Mouse (Mus musculus): Measurements from ENCODE around the gene Bloc1s4. TPM values are rescaled to one million over a fixed set of nuclear protein-coding genes. Genes with fewer than 3 reads are reported as not detected.
A peak's percentile ranks its signal among the peaks of the same experiment; 100 is the strongest.

The Bloc1s4 gene
- polyA plus RNA-seq, 1 experiment from 2014 or later, result 20.9 TPM

- WGBS, result 92% methylated on average over 5 of the region's 5 CpGs
- Histone ChIP-seq H3K4me3 (ENCODE audit: low read depth, low read length) (no peak overlapping the region), H3K4me2 (ENCODE audit: low read length) (no peak overlapping the region), H3K9ac (ENCODE audit: low read length) (no peak overlapping the region), H3K4me1 (replicated peaks; ENCODE audit: control insufficient read depth, insufficient read depth, low read length) (no peaks in the 10 kb centered on the region; the same call in 1 of the 2 replicates), H3K9me3 (ENCODE audit: control insufficient read depth, low read length) (no peaks in the 10 kb centered on the region), H3K36me3 (ENCODE audit: control insufficient read depth, insufficient read depth, low read length) (no peaks in the 10 kb centered on the region), H3K27me3 (replicated peaks; ENCODE audit: control insufficient read depth, insufficient read depth, low read length) (no peaks in the 10 kb centered on the region), H3K27ac (ENCODE audit: low read depth) (no peak overlapping the region)
- DNase-seq (ENCODE audit: low spot score), result no peak
- ATAC-seq (replicated peaks; ENCODE audit: low FRiP score, low TSS enrichment, low read depth), result no peak
Observed at GRCm38 (mm10) chr5:36705792-36706191, 42.7 kb downstream of the Bloc1s4 start.

GRCm38 (mm10) chr5:36705390-36705789 lies 43.1 kb downstream of the Bloc1s4 start:
- no peaks in the 10 kb centered on the region for H3K27me3 ChIP-seq (replicated peaks; ENCODE audit: control insufficient read depth, insufficient read depth, low read length)
- H3K36me3 ChIP-seq (ENCODE audit: control insufficient read depth, insufficient read depth, low read length), result no peaks in the 10 kb centered on the region
- 79% methylated on average over 5 of the region's 5 CpGs for WGBS
- ATAC-seq (replicated peaks; ENCODE audit: low FRiP score, low TSS enrichment, low read depth), result no peak
- H3K27ac ChIP-seq (ENCODE audit: low read depth), result no peak overlapping the region
- H3K9me3 ChIP-seq (ENCODE audit: control insufficient read depth, low read length), result no peaks in the 10 kb centered on the region
- no peaks in the 10 kb centered on the region; the same call in 1 of the 2 replicates for H3K4me1 ChIP-seq (replicated peaks; ENCODE audit: control insufficient read depth, insufficient read depth, low read length)
- DNase-seq (ENCODE audit: low spot score), result no peak
- H3K4me2 ChIP-seq (ENCODE audit: low read length), result no peak overlapping the region
- no peak overlapping the region for H3K9ac ChIP-seq (ENCODE audit: low read length)
- no peak overlapping the region for H3K4me3 ChIP-seq (ENCODE audit: low read depth, low read length)

GRCm38 (mm10) chr5:36704684-36705083 lies 43.8 kb downstream of the Bloc1s4 start:
- no peaks in the 10 kb centered on the region for H3K27me3 ChIP-seq (replicated peaks; ENCODE audit: control insufficient read depth, insufficient read depth, low read length)
- 75% methylated on average over 6 of the region's 6 CpGs for WGBS
- H3K4me2 ChIP-seq (ENCODE audit: low read length), result no peak overlapping the region
- no peaks in the 10 kb centered on the region for H3K9me3 ChIP-seq (ENCODE audit: control insufficient read depth, low read length)
- H3K4me3 ChIP-seq (ENCODE audit: low read depth, low read length), result no peak overlapping the region
- H3K36me3 ChIP-seq (ENCODE audit: control insufficient read depth, insufficient read depth, low read length), result no peaks in the 10 kb centered on the region
- no peak for DNase-seq (ENCODE audit: low spot score)
- H3K4me1 ChIP-seq (replicated peaks; ENCODE audit: control insufficient read depth, insufficient read depth, low read length), result no peaks in the 10 kb centered on the region; the same call in 1 of the 2 replicates
- H3K27ac ChIP-seq (ENCODE audit: low read depth), result no peak overlapping the region
- no peak for ATAC-seq (replicated peaks; ENCODE audit: low FRiP score, low TSS enrichment, low read depth)
- no peak overlapping the region for H3K9ac ChIP-seq (ENCODE audit: low read length)

GRCm38 (mm10) chr5:36700939-36701620 lies 47.4 kb downstream of the Bloc1s4 start:
- DNase-seq (ENCODE audit: low spot score) (no peak), ATAC-seq (replicated peaks; ENCODE audit: low FRiP score, low TSS enrichment, low read depth) (0 out of 2 replicates have a peak, but pooled peaks have one; percentile 21)
- no peaks in the 10 kb centered on the region for H3K36me3 ChIP-seq (ENCODE audit: control insufficient read depth, insufficient read depth, low read length)
- peaks cover 3% of the 10 kb centered on the region; the same call in 1 of the 2 replicates for H3K4me1 ChIP-seq (replicated peaks; ENCODE audit: control insufficient read depth, insufficient read depth, low read length)
- H3K4me2 ChIP-seq (ENCODE audit: low read length), result no peak overlapping the region; the same call in 1 of the 2 replicates
- H3K27ac ChIP-seq (ENCODE audit: low read depth), result 0 out of 2 replicates have a peak overlapping the region, but pooled peaks have one; percentile 11
- 63% methylated on average over 6 of the region's 6 CpGs for WGBS
- H3K4me3 ChIP-seq (ENCODE audit: low read depth, low read length), result no peak overlapping the region
- H3K9ac ChIP-seq (ENCODE audit: low read length), result no peak overlapping the region
- no peaks in the 10 kb centered on the region for H3K27me3 ChIP-seq (replicated peaks; ENCODE audit: control insufficient read depth, insufficient read depth, low read length)
- no peaks in the 10 kb centered on the region for H3K9me3 ChIP-seq (ENCODE audit: control insufficient read depth, low read length)

- ATAC-seq (replicated peaks; ENCODE audit: low FRiP score, low TSS enrichment, low read depth) (no peak), DNase-seq (ENCODE audit: low spot score) (no peak)
- H3K9me3 ChIP-seq (ENCODE audit: control insufficient read depth, low read length), result no peaks in the 10 kb centered on the region
- H3K27me3 ChIP-seq (replicated peaks; ENCODE audit: control insufficient read depth, insufficient read depth, low read length), result no peaks in the 10 kb centered on the region
- WGBS, result 55% methylated on average over 5 of the region's 5 CpGs
- no peak overlapping the region for H3K9ac ChIP-seq (ENCODE audit: low read length)
- H3K27ac ChIP-seq (ENCODE audit: low read depth), result no peak overlapping the region
- H3K36me3 ChIP-seq (ENCODE audit: control insufficient read depth, insufficient read depth, low read length), result no peaks in the 10 kb centered on the region
- H3K4me3 ChIP-seq (ENCODE audit: low read depth, low read length), result no peak overlapping the region
- no peak overlapping the region for H3K4me2 ChIP-seq (ENCODE audit: low read length)
- H3K4me1 ChIP-seq (replicated peaks; ENCODE audit: control insufficient read depth, insufficient read depth, low read length), result peaks cover 4% of the 10 kb centered on the region; the same call in 1 of the 2 replicates
Observed at GRCm38 (mm10) chr5:36698689-36699088, 49.8 kb downstream of the Bloc1s4 start.

- DNase-seq (ENCODE audit: low spot score), result no peak
- Histone ChIP-seq H3K9me3 (ENCODE audit: control insufficient read depth, low read length) (no peaks in the 10 kb centered on the region), H3K4me3 (ENCODE audit: low read depth, low read length) (no peak overlapping the region), H3K9ac (ENCODE audit: low read length) (no peak overlapping the region), H3K4me1 (replicated peaks; ENCODE audit: control insufficient read depth, insufficient read depth, low read length) (peaks cover 6% of the 10 kb centered on the region; the same call in 1 of the 2 replicates), H3K36me3 (ENCODE audit: control insufficient read depth, insufficient read depth, low read length) (no peaks in the 10 kb centered on the region), H3K27ac (ENCODE audit: low read depth) (no peak overlapping the region), H3K27me3 (replicated peaks; ENCODE audit: control insufficient read depth, insufficient read depth, low read length) (no peaks in the 10 kb centered on the region), H3K4me2 (ENCODE audit: low read length) (no peak overlapping the region)
- ATAC-seq (replicated peaks; ENCODE audit: low FRiP score, low TSS enrichment, low read depth), result no peak
- 70% methylated on average over 7 of the region's 7 CpGs for WGBS
Observed at GRCm38 (mm10) chr5:36698067-36698670, 50.3 kb downstream of the Bloc1s4 start.

Other genes starting within 250 kb of the Bloc1s4 start
- 36.6 and 42.3 TPM in 2 replicates for gene Tbc1d14, start 155.4 kb downstream of the Bloc1s4 start, polyA plus RNA-seq (2014; fragmentation: Nextera tagmentation; extraction: Ambion mirVana)
- 25.8 and 28.3 TPM in 2 replicates for gene D5Ertd579e, start 52.6 kb downstream of the Bloc1s4 start, polyA plus RNA-seq (2014; fragmentation: Nextera tagmentation; extraction: Ambion mirVana)
- gene Mrfap1, start 48.1 kb upstream of the Bloc1s4 start, polyA plus RNA-seq (2014; fragmentation: Nextera tagmentation; extraction: Ambion mirVana), result 454 and 481 TPM in 2 replicates
- 14.6 and 15.5 TPM in 2 replicates for gene Man2b2, start 82.0 kb upstream of the Bloc1s4 start, polyA plus RNA-seq (2014; fragmentation: Nextera tagmentation; extraction: Ambion mirVana)
- 0.40 and 0.73 TPM in 2 replicates for gene Ppp2r2c, start 119.9 kb upstream of the Bloc1s4 start, polyA plus RNA-seq (2014; fragmentation: Nextera tagmentation; extraction: Ambion mirVana)
- gene Wfs1, start 240.6 kb upstream of the Bloc1s4 start, polyA plus RNA-seq (2014; fragmentation: Nextera tagmentation; extraction: Ambion mirVana), result 13.3 and 13.6 TPM in 2 replicates